Mouse (Mus musculus): ENCODE measurements around the gene Hnrnpa1. TPM values are rescaled to one million over a fixed set of nuclear protein-coding genes. Genes with fewer than 3 reads are reported as not detected.
"Not testable (repeated sequence)": the region's sequence is repeated elsewhere in the genome, so short reads cannot be mapped to it uniquely, and the experiment has no call there.

The Hnrnpa1 gene
- polyA plus RNA-seq, 1 experiment from 2014 or later = 720 TPM

DNA sequence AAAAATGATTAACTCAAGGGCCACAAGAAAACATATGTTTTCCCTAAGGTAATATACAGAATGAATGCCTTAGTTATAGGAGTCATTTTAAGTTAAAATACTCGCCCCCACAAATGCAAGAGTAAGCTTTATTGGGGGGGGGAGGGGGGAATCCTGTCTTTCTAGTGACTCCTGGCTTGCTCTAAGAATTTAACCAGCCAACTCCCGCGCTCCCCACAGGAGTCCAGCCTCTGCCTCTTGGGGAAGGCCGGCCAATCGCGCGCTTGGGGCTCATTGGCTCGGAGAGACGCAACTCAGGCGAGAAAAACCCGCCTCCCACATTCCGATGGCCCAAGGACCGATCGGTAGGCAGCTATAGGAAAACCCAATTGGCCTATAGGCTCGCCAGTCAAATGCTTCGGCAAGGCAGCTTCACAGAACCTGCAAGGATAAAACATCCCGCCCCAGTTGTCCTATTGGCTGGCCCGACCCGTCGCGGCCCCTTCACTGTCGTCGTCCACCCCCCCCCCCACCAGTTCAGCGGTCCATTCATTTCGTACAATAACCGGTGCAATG, 1.0 kb upstream of the Hnrnpa1 start:
- Histone ChIP-seq H3K9me3 (replicated peaks; ENCODE audit: low read length) (no peaks in the 10 kb centered on the region), H3K4me3 (replicated peaks; ENCODE audit: low read depth, low read length) (peak overlapping the region; percentile 67), H3K36me3 (ENCODE audit: insufficient read depth, low read length) (peaks cover 17% of the 10 kb centered on the region), H3K27me3 (ENCODE audit: insufficient read depth, low read length) (no peaks in the 10 kb centered on the region), H3K4me2 (ENCODE audit: low read length) (peak overlapping the region; percentile 63), H3K27ac (peak overlapping the region; percentile 94), H3K9ac (ENCODE audit: low read depth, low read length) (peak overlapping the region; percentile 42), H3K4me1 (replicated peaks; ENCODE audit: insufficient read depth, low read length) (peaks cover 12% of the 10 kb centered on the region)
- ATAC-seq (replicated peaks; ENCODE audit: low FRiP score, low read depth) (peak; percentile 88), DNase-seq (ENCODE audit: low spot score) (peak; percentile 99)
- no peak for TF ChIP-seq CTCF (IDR thresholded peaks at IDR 0.05; ENCODE audit: low read depth)
- WGBS = 0% methylated on average over 26 of the region's 26 CpGs

DNA sequence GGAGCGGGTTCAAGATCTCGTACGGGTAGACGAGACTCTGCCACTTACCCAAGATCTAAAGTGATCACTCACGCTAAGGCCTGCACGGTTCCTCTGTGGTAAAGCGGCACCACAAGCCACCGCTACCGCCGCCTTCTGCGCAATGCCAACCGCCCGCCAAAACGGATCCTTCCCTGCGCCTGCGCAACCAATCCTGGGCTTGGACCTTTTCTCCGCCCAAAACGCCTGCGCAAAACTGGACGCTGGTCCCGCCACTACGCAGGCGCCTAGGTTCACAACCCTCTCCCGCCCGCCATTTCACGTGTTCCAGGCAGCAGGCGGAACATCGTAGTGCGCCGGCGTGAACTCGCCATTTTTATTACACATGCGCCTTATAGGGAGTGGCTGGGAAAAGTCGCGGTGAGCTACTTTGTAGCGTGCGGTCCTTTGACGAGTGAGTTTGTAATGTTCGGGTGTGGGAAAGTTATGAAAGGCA, 510 bp upstream of the Hnrnpa1 start, which contains the start of gene Cbx5:
Gene Cbx5, minus strand, starts transcription at position 132 of the 475 bp plus-strand sequence.
- peak within 1 kb of the TSS; percentile 94 for H3K27ac ChIP-seq
- no peaks in the 10 kb centered on the region for H3K27me3 ChIP-seq (ENCODE audit: insufficient read depth, low read length)
- H3K9ac ChIP-seq (ENCODE audit: low read depth, low read length) = peak within 1 kb of the TSS; percentile 80
- peaks cover 12% of the 10 kb centered on the region for H3K4me1 ChIP-seq (replicated peaks; ENCODE audit: insufficient read depth, low read length)
- no peak for TF ChIP-seq CTCF (IDR thresholded peaks at IDR 0.05; ENCODE audit: low read depth)
- WGBS = under 1% methylated on average over 39 of the region's 39 CpGs
- H3K4me2 ChIP-seq (ENCODE audit: low read length) = peak within 1 kb of the TSS; percentile 73
- DNase-seq (ENCODE audit: low spot score) (peak; percentile 100), ATAC-seq (replicated peaks; ENCODE audit: low FRiP score, low read depth) (peak; percentile 92)
- H3K9me3 ChIP-seq (replicated peaks; ENCODE audit: low read length) = no peaks in the 10 kb centered on the region
- H3K4me3 ChIP-seq (replicated peaks; ENCODE audit: low read depth, low read length) = peak within 1 kb of the TSS; percentile 67
- H3K36me3 ChIP-seq (ENCODE audit: insufficient read depth, low read length) = peaks cover 17% of the 10 kb centered on the region

DNA sequence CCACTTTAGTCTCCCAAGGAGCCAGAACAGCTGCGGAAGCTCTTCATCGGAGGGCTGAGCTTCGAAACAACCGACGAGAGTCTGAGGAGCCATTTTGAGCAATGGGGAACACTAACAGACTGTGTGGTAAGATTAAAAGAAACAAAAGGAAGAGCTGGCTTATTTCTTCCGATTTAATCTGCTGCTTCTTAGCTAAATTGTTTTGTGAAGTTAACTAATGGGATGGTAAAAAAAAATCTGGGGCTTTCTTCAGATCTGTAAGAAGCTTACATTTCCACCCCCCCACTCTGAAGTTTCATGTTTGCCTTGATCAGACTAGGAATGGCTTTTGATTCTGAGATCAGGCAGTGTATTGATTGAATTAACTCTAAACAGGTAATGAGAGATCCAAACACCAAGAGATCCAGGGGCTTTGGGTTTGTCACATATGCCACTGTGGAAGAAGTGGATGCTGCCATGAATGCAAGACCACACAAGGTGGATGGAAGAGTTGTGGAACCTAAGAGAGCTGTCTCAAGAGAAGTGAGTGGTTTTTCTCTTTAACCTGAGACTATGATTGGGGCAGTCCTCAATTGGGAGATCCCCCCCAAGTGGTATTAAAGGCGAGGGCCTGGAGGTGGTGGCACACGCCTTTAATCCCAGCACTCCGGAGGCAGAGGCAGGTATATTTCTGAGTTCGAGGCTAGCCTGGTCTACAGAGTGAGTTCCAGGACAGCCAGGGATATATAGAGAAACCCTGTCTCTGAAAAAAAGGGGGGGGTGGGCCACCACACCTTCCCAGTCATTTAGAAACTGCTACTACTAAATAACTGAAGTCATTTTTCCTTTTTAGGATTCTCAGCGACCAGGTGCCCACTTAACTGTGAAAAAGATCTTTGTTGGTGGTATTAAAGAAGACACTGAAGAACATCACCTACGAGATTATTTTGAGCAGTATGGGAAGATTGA, 1.1 kb downstream of the Hnrnpa1 start:
- Histone ChIP-seq H3K27ac (peak overlapping the region; percentile 94), H3K4me2 (ENCODE audit: low read length) (peak overlapping the region; percentile 73), H3K4me1 (replicated peaks; ENCODE audit: insufficient read depth, low read length) (peaks cover 12% of the 10 kb centered on the region), H3K4me3 (replicated peaks; ENCODE audit: low read depth, low read length) (peak overlapping the region; percentile 67), H3K9ac (ENCODE audit: low read depth, low read length) (peak overlapping the region; percentile 80), H3K36me3 (ENCODE audit: insufficient read depth, low read length) (peaks cover 29% of the 10 kb centered on the region)
- not testable (repeated sequence) for ATAC-seq (replicated peaks; ENCODE audit: low FRiP score, low read depth); H3K9me3 ChIP-seq (replicated peaks; ENCODE audit: low read length); H3K27me3 ChIP-seq (ENCODE audit: insufficient read depth, low read length); DNase-seq (ENCODE audit: low spot score)
- WGBS = 2% methylated on average over 12 of the region's 12 CpGs

DNA sequence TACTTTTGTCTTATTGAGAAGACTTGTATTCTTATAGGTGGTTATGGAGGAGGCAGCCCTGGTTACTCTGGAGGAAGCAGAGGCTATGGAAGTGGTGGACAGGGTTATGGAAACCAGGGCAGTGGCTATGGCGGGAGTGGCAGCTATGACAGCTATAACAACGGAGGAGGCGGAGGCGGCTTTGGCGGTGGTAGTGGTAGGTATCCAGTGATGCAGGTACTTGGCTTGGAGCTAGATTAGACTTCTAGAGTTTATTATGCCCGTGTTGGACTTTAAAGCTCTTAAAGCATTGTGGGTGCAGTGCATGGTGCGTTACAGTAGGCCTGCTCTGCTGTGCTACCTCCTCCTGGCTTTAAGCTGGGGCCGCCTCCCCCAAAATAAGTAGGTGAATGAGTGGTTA, 2.7 kb downstream of the Hnrnpa1 start:
- peaks cover 12% of the 10 kb centered on the region for H3K4me1 ChIP-seq (replicated peaks; ENCODE audit: insufficient read depth, low read length)
- no peak for DNase-seq (ENCODE audit: low spot score)
- peak overlapping the region; percentile 73 for H3K4me2 ChIP-seq (ENCODE audit: low read length)
- no peaks in the 10 kb centered on the region for H3K27me3 ChIP-seq (ENCODE audit: insufficient read depth, low read length)
- ATAC-seq (replicated peaks; ENCODE audit: low FRiP score, low read depth) = no peak
- H3K9ac ChIP-seq (ENCODE audit: low read depth, low read length) = peak overlapping the region; percentile 23; the same call in 1 of the 2 replicates
- TF ChIP-seq CTCF (IDR thresholded peaks at IDR 0.05; ENCODE audit: low read depth) = no peak
- peak overlapping the region; percentile 67 for H3K4me3 ChIP-seq (replicated peaks; ENCODE audit: low read depth, low read length)
- H3K36me3 ChIP-seq (ENCODE audit: insufficient read depth, low read length) = peaks cover 44% of the 10 kb centered on the region
- H3K27ac ChIP-seq = no peak overlapping the region
- no peaks in the 10 kb centered on the region for H3K9me3 ChIP-seq (replicated peaks; ENCODE audit: low read length)
- 35% methylated on average over 8 of the region's 8 CpGs for WGBS

DNA sequence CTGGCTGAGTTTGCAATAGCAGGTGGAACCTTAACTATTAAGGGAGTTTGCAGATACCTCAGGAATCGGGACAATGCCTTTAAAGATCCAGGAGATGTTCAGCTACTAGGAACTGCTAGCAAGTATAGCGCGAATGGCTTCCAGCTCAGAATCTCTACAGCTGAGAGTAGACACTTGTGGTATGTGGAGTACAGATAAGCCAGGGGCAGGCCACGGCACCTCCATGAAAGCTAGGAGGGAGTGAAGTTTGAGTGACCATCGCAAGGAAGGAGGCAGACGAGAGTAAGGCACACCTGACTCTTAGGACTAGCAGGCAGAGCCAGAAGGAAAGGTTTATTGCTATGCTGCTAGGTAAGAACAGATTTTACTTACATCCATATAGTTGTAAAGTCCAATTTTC, 5.4 kb downstream of the Hnrnpa1 start:
- no peaks in the 10 kb centered on the region for H3K27me3 ChIP-seq (ENCODE audit: insufficient read depth, low read length)
- peaks cover 54% of the 10 kb centered on the region for H3K36me3 ChIP-seq (ENCODE audit: insufficient read depth, low read length)
- no peak for ATAC-seq (replicated peaks; ENCODE audit: low FRiP score, low read depth)
- no peak for DNase-seq (ENCODE audit: low spot score)
- TF ChIP-seq CTCF (IDR thresholded peaks at IDR 0.05; ENCODE audit: low read depth) = no peak
- 78% methylated on average over 6 of the region's 6 CpGs for WGBS
- H3K27ac ChIP-seq = no peak overlapping the region
- no peak overlapping the region for H3K4me2 ChIP-seq (ENCODE audit: low read length)
- peaks cover 10% of the 10 kb centered on the region for H3K4me1 ChIP-seq (replicated peaks; ENCODE audit: insufficient read depth, low read length)
- H3K4me3 ChIP-seq (replicated peaks; ENCODE audit: low read depth, low read length) = no peak overlapping the region
- H3K9ac ChIP-seq (ENCODE audit: low read depth, low read length) = no peak overlapping the region
- H3K9me3 ChIP-seq (replicated peaks; ENCODE audit: low read length) = no peaks in the 10 kb centered on the region

DNA sequence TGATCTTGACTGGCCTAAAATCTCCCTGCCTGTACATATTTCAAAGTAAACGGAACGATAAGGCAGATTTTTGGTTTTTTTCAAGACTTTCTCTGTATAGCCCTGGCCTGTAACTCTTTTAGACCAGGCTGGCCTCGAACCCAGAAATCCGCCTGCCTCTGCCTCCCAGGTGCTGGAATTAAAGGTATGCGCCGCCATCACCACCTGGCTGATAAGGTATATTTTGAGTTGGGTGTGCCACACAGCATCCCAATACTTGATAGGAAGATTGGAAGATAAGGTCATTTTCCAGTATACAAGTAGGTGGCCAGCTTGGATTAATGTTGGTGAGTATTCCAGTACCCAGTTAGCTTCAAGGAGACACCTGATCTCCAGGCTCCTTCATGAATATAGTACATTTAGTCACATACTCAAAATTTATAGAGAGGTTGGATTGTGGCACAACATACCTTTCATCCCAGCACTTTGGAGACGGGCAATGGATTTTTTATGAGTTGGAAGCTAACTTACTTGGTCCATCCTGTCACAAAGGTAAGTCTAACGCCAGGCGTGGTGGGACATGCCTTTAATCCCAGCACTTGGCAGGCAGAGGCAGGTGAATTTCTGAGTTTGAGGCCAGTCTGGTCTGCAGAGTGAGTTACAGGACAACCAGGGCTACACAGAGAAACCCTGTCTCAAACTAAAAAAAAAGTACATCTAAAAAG, 7.0 kb downstream of the Hnrnpa1 start:
- Histone ChIP-seq H3K4me1 (replicated peaks; ENCODE audit: insufficient read depth, low read length) (peaks cover 10% of the 10 kb centered on the region), H3K27ac (no peak overlapping the region), H3K9me3 (replicated peaks; ENCODE audit: low read length) (no peaks in the 10 kb centered on the region), H3K4me3 (replicated peaks; ENCODE audit: low read depth, low read length) (no peak overlapping the region), H3K9ac (ENCODE audit: low read depth, low read length) (no peak overlapping the region), H3K36me3 (ENCODE audit: insufficient read depth, low read length) (peaks cover 52% of the 10 kb centered on the region), H3K4me2 (ENCODE audit: low read length) (no peak overlapping the region), H3K27me3 (ENCODE audit: insufficient read depth, low read length) (no peaks in the 10 kb centered on the region)
- 87% methylated on average over 9 of the region's 9 CpGs for whole genome bisulfite sequencing
- ATAC-seq (replicated peaks; ENCODE audit: low FRiP score, low read depth) = no peak
- no peak for DNase-seq (ENCODE audit: low spot score)
- no peak for TF ChIP-seq CTCF (IDR thresholded peaks at IDR 0.05; ENCODE audit: low read depth)

All from kidney, postnatal 0 days (tissue).